In genomic region chr3:135280669-135281415, GRCm38 (mm10) we compare ENCODE assay signal across 8 mouse cellular contexts. TPM values are rescaled to one million over a fixed set of nuclear protein-coding genes. Genes with fewer than 3 reads are reported as not detected.
DNase-seq lines count a peak whose midpoint lies in the region; ATAC-seq lines count a peak whose summit lies in the region.

TSS of gene Bdh2 (plus strand) at chr3:135281221.

- no peaks in the 10 kb centered on the region for H3K27me3 ChIP-seq in embryonic facial prominence, embryonic 14.5 days (replicated peaks; ENCODE audit: control insufficient read depth, insufficient read depth, low read length)
- no peaks in the 10 kb centered on the region for H3K27me3 ChIP-seq in limb, embryonic 12.5 days
- no peaks in the 10 kb centered on the region for H3K27me3 ChIP-seq in midbrain, embryonic 16.5 days (ENCODE audit: control insufficient read depth, insufficient read depth, low read depth, low read length)

- H3K9ac ChIP-seq in embryonic facial prominence, embryonic 14.5 days (ENCODE audit: low read depth, low read length): peak within 1 kb of the TSS; percentile 52
- H3K9ac ChIP-seq in limb, embryonic 12.5 days (replicated peaks): no peak within 1 kb of the TSS
- peak within 1 kb of the TSS; percentile 46; the same call in 1 of the 2 replicates for H3K9ac ChIP-seq in midbrain, embryonic 16.5 days (ENCODE audit: low read depth, low read length)

- DNase-seq in 416B (ENCODE audit: low read depth): peak; percentile 89
- peak; percentile 65 to 72 for DNase-seq in adrenal gland, postnatal 36 days
- peak; percentile 94 for DNase-seq in embryonic facial prominence, embryonic 14.5 days (ENCODE audit: low spot score)
- DNase-seq in heart, adult 8-10 months (ENCODE audit: low spot score): peak; percentile 79
- peak; percentile 88 to 92 for DNase-seq in kidney, adult 8-10 months
- DNase-seq in spleen, postnatal 36 days (ENCODE audit: low spot score in 2 of 2): peak; percentile 46 to 50

- no peaks in the 10 kb centered on the region for H3K36me3 ChIP-seq in embryonic facial prominence, embryonic 14.5 days (ENCODE audit: control insufficient read depth, insufficient read depth, low read length)
- no peaks in the 10 kb centered on the region for H3K36me3 ChIP-seq in limb, embryonic 12.5 days
- no peaks in the 10 kb centered on the region for H3K36me3 ChIP-seq in midbrain, embryonic 16.5 days (ENCODE audit: control insufficient read depth, insufficient read depth, low read length)

- WGBS in embryonic facial prominence, embryonic 14.5 days: 19% methylated on average over 14 of the region's 14 CpGs
- 26% methylated on average over 14 of the region's 14 CpGs for WGBS in limb, embryonic 12.5 days
- 22% methylated on average over 14 of the region's 14 CpGs for WGBS in midbrain, embryonic 16.5 days

- peak within 1 kb of the TSS; percentile 33 for H3K4me3 ChIP-seq in embryonic facial prominence, embryonic 14.5 days (ENCODE audit: low read depth, low read length)
- 0 out of 2 replicates have a peak within 1 kb of the TSS, but pooled peaks have one; percentile 18 for H3K4me3 ChIP-seq in limb, embryonic 12.5 days (replicated peaks)
- no peak within 1 kb of the TSS for H3K4me3 ChIP-seq in midbrain, embryonic 16.5 days (ENCODE audit: low read depth, low read length)

- peak; percentile 90 for ATAC-seq in embryonic facial prominence, embryonic 14.5 days (ENCODE audit: low read depth)
- ATAC-seq in limb, embryonic 12.5 days (ENCODE audit: insufficient number of reproducible peaks, insufficient read depth, low FRiP score, low TSS enrichment, low read depth): peak; percentile 73
- peak; percentile 91 for ATAC-seq in midbrain, embryonic 16.5 days

- H3K27ac ChIP-seq in embryonic facial prominence, embryonic 14.5 days (replicated peaks; ENCODE audit: low read depth, low read length): peak within 1 kb of the TSS; percentile 53
- H3K27ac ChIP-seq in limb, embryonic 12.5 days: peak within 1 kb of the TSS; percentile 62; the same call in 1 of the 2 replicates
- peak within 1 kb of the TSS; percentile 44; the same call in 1 of the 2 replicates for H3K27ac ChIP-seq in midbrain, embryonic 16.5 days (ENCODE audit: low read length)

- no peaks in the 10 kb centered on the region for H3K9me3 ChIP-seq in embryonic facial prominence, embryonic 14.5 days (ENCODE audit: control insufficient read depth, low read length)
- H3K9me3 ChIP-seq in limb, embryonic 12.5 days: no peaks in the 10 kb centered on the region
- no peaks in the 10 kb centered on the region for H3K9me3 ChIP-seq in midbrain, embryonic 16.5 days (replicated peaks; ENCODE audit: control insufficient read depth, low read length, poor library complexity, severe bottlenecking)

- no peaks in the 10 kb centered on the region for H3K4me1 ChIP-seq in embryonic facial prominence, embryonic 14.5 days (ENCODE audit: control insufficient read depth, insufficient read depth, low read length)
- H3K4me1 ChIP-seq in limb, embryonic 12.5 days (replicated peaks): peaks cover 9% of the 10 kb centered on the region
- H3K4me1 ChIP-seq in midbrain, embryonic 16.5 days (ENCODE audit: control insufficient read depth, insufficient read depth, low read length): peaks cover 4% of the 10 kb centered on the region; the same call in 1 of the 2 replicates

- peak within 1 kb of the TSS; percentile 51 for H3K4me2 ChIP-seq in embryonic facial prominence, embryonic 14.5 days (ENCODE audit: low read depth, low read length)
- peak within 1 kb of the TSS; percentile 41 for H3K4me2 ChIP-seq in limb, embryonic 12.5 days
- H3K4me2 ChIP-seq in midbrain, embryonic 16.5 days (ENCODE audit: low read length): peak within 1 kb of the TSS; percentile 48

RNA-seq across cellular contexts. Expression of gene Bdh2, which starts in this region (rescaled TPM):
- 1 to 10 TPM; 2.2 to 3.0 TPM for total RNA-seq in adrenal gland, postnatal 36 days (2021)
- polyA plus RNA-seq in embryonic facial prominence, embryonic 14.5 days (2014; fragmentation: Nextera tagmentation; extraction: Ambion mirVana): 9.4 and 11.1 TPM in 2 replicates
- 1 to 10 TPM; 2.7 to 7.0 (median 5.2) TPM for total RNA-seq in heart, adult 8-10 months (2022)
- polyA plus RNA-seq in limb, embryonic 12.5 days (2016; fragmentation: Nextera tagmentation; extraction: Ambion mirVana): 13.4 and 14.0 TPM in 2 replicates
- 4.0 and 4.8 TPM in 2 replicates for polyA plus RNA-seq in midbrain, embryonic 16.5 days (2015; fragmentation: Nextera tagmentation; extraction: Ambion mirVana)
